Mouse (Mus musculus) olfactory bulb, adult 2 months (tissue): ENCODE measurements around the gene Bend5. TPM values are rescaled to one million over a fixed set of nuclear protein-coding genes. Genes with fewer than 3 reads are reported as not detected.

Experiments
- H3K27ac ChIP-seq: fragments of 200-500 bp; 2 replicates; pipeline ENCODE4 v1.5.1; 2012; ENCODE audit warnings: low read depth, low read length; ENCODE audit not compliant: insufficient read depth
- H3K4me1 ChIP-seq: fragments of 200-500 bp; 2 replicates; pipeline ENCODE4 v1.6.1; 2012; ENCODE audit warnings: low read length; ENCODE audit not compliant: control insufficient read depth, insufficient read depth
- H3K4me3 ChIP-seq: fragments of 200-500 bp; 2 replicates; pipeline ENCODE4 v1.5.1; 2012; ENCODE audit warnings: mild to moderate bottlenecking, low read depth, low read length, moderate library complexity; ENCODE audit not compliant: insufficient read depth
- CTCF ChIP-seq: fragments of 200-500 bp; IDR thresholded peaks from 2 replicates; pipeline ENCODE4 v1.5.1; 2012; ENCODE audit warnings: low read depth, mild to moderate bottlenecking, low read length, moderate library complexity; ENCODE audit not compliant: insufficient read depth
- POLR2A ChIP-seq: fragments of 200-500 bp; IDR thresholded peaks from 2 replicates; pipeline ENCODE4 v1.6.1; 2012; ENCODE audit warnings: mild to moderate bottlenecking, low read depth, low read length, moderate library complexity; ENCODE audit not compliant: insufficient read depth
- WGBS: fragments of 180-500 bp; shearing (Covaris S2); methylation state at CpG from one replicate; pipeline ENCODE4 v1.1.7; 2018; 5-methylcytosine and 5-hydroxymethylcytosine counted together
- polyA plus RNA-seq: library from polyadenylated mRNA; stranded (reverse); fragments of >200 nt; gene quantifications from 2 replicates; pipeline ENCODE4 v1.2.4, GENCODE M21; 2012; ENCODE audit warnings: low replicate concordance; ENCODE audit not compliant: missing spikeins, insufficient read depth, insufficient read length

Gene Bend5
- polyA plus RNA-seq, 1 experiment = not detected

DNA sequence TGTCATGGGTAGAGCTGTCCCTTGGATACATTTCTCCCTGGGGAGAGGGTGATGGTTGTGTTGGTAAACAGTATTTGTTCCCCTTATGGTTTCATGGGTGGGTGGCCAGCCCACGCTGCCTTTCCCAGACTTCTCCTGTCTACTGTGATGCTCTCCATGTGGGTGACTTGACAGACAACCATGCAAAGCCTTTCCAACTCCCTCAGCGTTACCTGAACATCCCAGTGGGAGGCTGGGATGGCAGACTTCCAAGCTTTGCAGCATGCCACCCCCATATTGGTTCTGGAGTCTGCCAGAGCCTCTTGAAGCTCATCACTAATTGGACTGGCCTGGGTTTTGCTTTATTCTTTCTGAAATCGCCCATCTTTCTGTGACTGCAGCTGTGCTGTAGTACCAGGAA, 83.9 kb downstream of the Bend5 start:
- H3K4me3 ChIP-seq = no peak overlapping the region
- H3K4me1 ChIP-seq = no peaks in the 10 kb centered on the region
- TF ChIP-seq CTCF = no peak
- TF ChIP-seq POLR2A = no peak
- 70% methylated on average over 3 of the region's 3 CpGs for WGBS
- no peak overlapping the region for H3K27ac ChIP-seq

- H3K4me3 ChIP-seq = no peak overlapping the region
- H3K4me1 ChIP-seq = no peaks in the 10 kb centered on the region
- no peak for TF ChIP-seq POLR2A
- no peak for TF ChIP-seq CTCF
- 86% methylated on average over 1 of the region's 1 CpGs for WGBS
- no peak overlapping the region for H3K27ac ChIP-seq
Observed at GRCm38 (mm10) chr4:111501441-111501840, 86.6 kb downstream of the Bend5 start.

DNA sequence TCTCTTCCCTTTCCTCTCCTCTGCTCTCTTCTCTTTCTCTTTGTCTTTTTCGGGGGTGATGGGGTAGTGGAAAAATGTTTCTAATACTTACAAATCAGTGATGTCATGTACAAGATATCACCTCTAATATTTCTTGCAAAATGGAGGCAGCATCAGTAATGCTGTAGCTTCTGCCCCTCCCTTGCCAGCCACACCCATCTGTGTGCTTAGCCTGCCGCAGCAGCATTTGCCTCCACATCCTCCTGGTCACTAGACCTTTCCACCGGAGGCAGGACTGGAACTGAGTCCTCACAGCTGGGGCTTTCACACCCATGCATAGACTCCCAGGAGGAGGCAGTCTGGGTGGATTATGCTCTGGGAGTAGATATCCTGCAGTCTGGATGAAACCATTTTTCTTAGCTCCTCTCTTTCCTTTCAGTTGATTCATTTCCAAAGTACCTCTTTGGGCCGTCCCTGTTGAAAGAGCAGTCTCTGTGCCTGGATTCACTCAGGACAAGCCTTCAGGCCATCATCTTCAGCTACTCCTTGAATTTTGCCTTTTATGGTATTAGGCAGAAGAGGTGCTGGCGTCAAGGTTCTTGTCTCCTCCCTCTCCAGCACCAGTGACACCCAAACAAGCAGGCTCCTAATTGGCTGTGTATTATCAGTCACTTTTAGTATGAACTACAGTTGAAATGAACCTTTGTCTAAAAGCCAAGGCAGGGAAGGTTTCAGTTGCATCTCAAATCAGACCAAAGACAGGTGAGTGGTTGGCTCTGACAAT, 88.3 kb downstream of the Bend5 start:
- Histone ChIP-seq H3K27ac (no peak overlapping the region), H3K4me1 (no peaks in the 10 kb centered on the region), H3K4me3 (no peak overlapping the region)
- WGBS = 84% methylated on average over 5 of the region's 5 CpGs
- TF ChIP-seq POLR2A = no peak

DNA sequence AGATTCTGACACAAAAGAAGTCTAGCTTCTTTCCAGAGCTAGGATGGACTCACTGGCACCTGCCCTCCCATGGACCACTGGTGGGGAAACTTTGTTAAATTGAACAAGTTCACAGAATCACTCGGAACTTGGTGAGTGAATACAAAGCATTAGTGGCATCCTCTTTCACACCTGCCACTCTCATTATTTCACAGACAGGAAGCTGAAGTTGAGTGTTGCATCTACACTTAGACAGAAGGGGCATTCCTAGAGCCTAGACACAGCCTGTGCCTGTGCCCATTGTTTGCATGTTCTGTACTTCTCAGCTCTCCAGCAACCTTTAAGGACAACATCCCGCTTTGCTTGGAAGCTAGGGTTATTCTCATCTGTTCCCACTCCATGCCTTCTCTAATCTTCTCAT, 90.1 kb downstream of the Bend5 start:
- H3K27ac ChIP-seq = no peak overlapping the region
- 92% methylated on average over 2 of the region's 2 CpGs for WGBS
- H3K4me1 ChIP-seq = no peaks in the 10 kb centered on the region
- TF ChIP-seq POLR2A (no peak), CTCF (no peak)
- H3K4me3 ChIP-seq = no peak overlapping the region
